Mouse (Mus musculus) small intestine, adult 2 months (tissue): Measurements from ENCODE around the gene Odf4.

ENCODE experiments used
- CTCF ChIP-seq: fragments of 200-500 bp; IDR thresholded peaks from 2 replicates; pipeline ENCODE4 v1.5.1; 2012; ENCODE audit warnings: low read depth, mild to moderate bottlenecking, control low read depth, inconsistent platforms, low read length, moderate library complexity, mixed read lengths; ENCODE audit not compliant: insufficient replicate concordance, insufficient read length; ENCODE audit errors: extremely low read depth
- POLR2A ChIP-seq: fragments of 200-500 bp; IDR thresholded peaks from 2 replicates; pipeline ENCODE4 v1.6.1; 2012; ENCODE audit warnings: low read depth, mild to moderate bottlenecking, control low read depth, inconsistent platforms, low read length, moderate library complexity

DNA sequence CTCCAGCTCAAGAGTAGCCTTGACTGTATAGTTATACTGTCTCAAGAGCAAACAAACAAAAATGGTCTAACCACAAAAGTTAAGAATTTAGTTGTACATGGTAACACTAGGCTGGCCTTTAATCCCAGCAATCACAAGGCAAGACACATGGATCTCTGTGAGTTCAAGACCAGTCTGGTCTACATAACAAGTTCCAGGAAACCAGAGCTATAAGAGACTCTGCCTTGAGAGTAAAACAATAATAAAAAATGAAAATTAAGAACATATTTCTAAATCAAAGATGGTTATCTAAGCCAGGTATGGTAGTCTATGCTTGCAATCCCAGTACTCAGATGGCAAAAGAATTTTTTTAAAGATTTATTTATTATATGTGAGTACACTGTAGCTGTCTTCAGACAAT lies 38.2 kb upstream of the Odf4 start:
- TF ChIP-seq CTCF, result no peak
- no peak for TF ChIP-seq POLR2A
